Mouse (Mus musculus): ENCODE measurements around the gene Fam129a.

DNA sequence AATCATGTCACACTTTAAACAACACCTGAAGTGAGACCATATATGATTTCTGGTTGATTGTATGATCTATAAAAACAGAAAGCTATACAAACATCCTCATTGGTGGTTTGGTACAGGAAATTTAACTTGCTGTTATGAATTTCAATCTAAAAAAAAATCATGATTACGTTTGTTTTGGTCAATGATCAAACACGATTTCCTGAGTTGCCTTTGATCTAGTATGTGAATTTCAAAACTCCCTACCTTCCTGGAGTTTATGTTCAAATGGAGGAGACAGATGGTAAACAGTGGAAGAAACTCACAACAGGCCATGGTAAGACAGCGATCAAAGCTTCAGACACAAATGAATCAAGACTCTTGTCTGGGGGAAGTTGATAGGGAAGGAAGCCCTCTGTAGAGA is 65.7 kb downstream of the Fam129a start:
- TF ChIP-seq CTCF (conservative IDR thresholded peaks at IDR 0.05; ENCODE audit: low read length) (no peak), NANOG (IDR thresholded peaks at IDR 0.05; ENCODE audit: borderline replicate concordance, low read length) (no peak)

All from E14TG2a.4 (cell line).